Mouse (Mus musculus): ENCODE measurements around the gene Vstm5. TPM values are rescaled to one million over a fixed set of nuclear protein-coding genes. Genes with fewer than 3 reads are reported as not detected.
A peak's percentile ranks its signal among the peaks of the same experiment; 100 is the strongest.
"Not testable (repeated sequence)": the region's sequence is repeated elsewhere in the genome, so short reads cannot be mapped to it uniquely, and the experiment has no call there.

Gene Vstm5
- polyA plus RNA-seq, 2 experiments = 6.9 to 7.0 TPM

DNA sequence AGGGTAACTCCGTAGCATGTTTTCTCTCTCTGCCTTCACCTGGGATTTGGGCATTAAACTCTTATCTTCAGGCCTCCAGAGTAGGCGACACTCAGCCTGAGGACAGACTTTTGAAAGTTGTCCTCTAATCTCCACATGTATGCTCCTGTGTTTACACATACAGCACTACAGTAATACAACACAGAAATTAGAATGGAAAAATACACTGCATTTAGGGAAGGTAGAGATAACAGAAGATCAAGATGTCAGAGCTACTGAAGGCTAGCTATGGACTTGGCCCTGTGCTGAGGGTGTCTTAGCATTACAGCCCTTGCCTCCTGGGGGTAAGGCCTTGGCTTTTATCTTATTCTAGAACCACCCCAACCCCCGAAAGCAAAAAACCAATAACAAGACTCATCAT is 49.6 kb downstream of the Vstm5 start:
- Histone ChIP-seq H3K36me3 (ENCODE audit: control insufficient read depth, insufficient read depth, low read length) (0 out of 2 replicates have a peak, but pooled peaks cover 3% of the 10 kb centered on the region), H3K27me3 (ENCODE audit: control insufficient read depth, insufficient read depth, low read length) (no peaks in the 10 kb centered on the region), H3K4me3 (replicated peaks; ENCODE audit: low read length) (no peak overlapping the region), H3K4me2 (replicated peaks; ENCODE audit: low read depth, low read length, severe bottlenecking) (no peak overlapping the region), H3K27ac (replicated peaks; ENCODE audit: low read depth, low read length) (no peak overlapping the region), H3K4me1 (ENCODE audit: control insufficient read depth, insufficient read depth, low read length) (no peaks in the 10 kb centered on the region), H3K9me3 (ENCODE audit: control insufficient read depth, low read length) (no peaks in the 10 kb centered on the region), H3K9ac (ENCODE audit: low read depth, low read length, severe bottlenecking) (no peak overlapping the region)
- DNase-seq (ENCODE audit: low spot score) (no peak), ATAC-seq (ENCODE audit: low FRiP score, low read depth) (no peak)
- 91% methylated on average over 3 of the region's 3 CpGs for WGBS
- no peak for TF ChIP-seq POLR2A (IDR thresholded peaks at IDR 0.05; ENCODE audit: borderline replicate concordance, extremely low read depth, insufficient read depth, insufficient read length)

- H3K9me3 ChIP-seq (ENCODE audit: control insufficient read depth, low read length) = no peaks in the 10 kb centered on the region
- WGBS = 83% methylated on average over 6 of the region's 6 CpGs
- no peak overlapping the region for H3K4me2 ChIP-seq (replicated peaks; ENCODE audit: low read depth, low read length, severe bottlenecking)
- TF ChIP-seq POLR2A (IDR thresholded peaks at IDR 0.05; ENCODE audit: borderline replicate concordance, extremely low read depth, insufficient read depth, insufficient read length) = no peak
- H3K27me3 ChIP-seq (ENCODE audit: control insufficient read depth, insufficient read depth, low read length) = no peaks in the 10 kb centered on the region
- no peak overlapping the region for H3K4me3 ChIP-seq (replicated peaks; ENCODE audit: low read length)
- DNase-seq (ENCODE audit: low spot score) (no peak), ATAC-seq (ENCODE audit: low FRiP score, low read depth) (no peak)
- 0 out of 2 replicates have a peak, but pooled peaks cover 3% of the 10 kb centered on the region for H3K36me3 ChIP-seq (ENCODE audit: control insufficient read depth, insufficient read depth, low read length)
- no peak overlapping the region for H3K27ac ChIP-seq (replicated peaks; ENCODE audit: low read depth, low read length)
- no peaks in the 10 kb centered on the region for H3K4me1 ChIP-seq (ENCODE audit: control insufficient read depth, insufficient read depth, low read length)
- no peak overlapping the region for H3K9ac ChIP-seq (ENCODE audit: low read depth, low read length, severe bottlenecking)
Measured at GRCm38 (mm10) chr9:15289251-15289650, 50.4 kb downstream of the Vstm5 start.

DNA sequence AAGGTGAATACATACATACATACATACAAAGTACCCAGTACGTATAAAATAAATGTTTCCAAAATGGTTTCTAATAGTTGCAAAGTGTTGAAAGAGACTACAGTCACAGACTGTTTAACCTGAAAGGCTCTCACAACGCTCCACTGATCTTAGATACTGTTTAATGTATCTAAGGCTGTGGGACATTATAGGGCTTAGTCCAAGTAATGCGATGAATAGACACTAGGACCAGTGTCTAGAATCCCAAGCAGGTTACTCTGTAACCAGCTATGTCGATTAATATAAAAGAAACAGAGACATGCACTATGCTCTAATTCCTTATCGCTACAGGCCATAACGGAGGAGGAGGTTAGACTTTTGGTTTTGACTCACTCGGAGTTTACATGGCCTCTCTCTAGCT is 58.3 kb downstream of the Vstm5 start:
- no peaks in the 10 kb centered on the region for H3K27me3 ChIP-seq (ENCODE audit: control insufficient read depth, insufficient read depth, low read length)
- ATAC-seq (ENCODE audit: low FRiP score, low read depth) (no peak), DNase-seq (ENCODE audit: low spot score) (no peak)
- no peak overlapping the region for H3K4me2 ChIP-seq (replicated peaks; ENCODE audit: low read depth, low read length, severe bottlenecking)
- WGBS = 88% methylated on average over 7 of the region's 7 CpGs
- H3K36me3 ChIP-seq (ENCODE audit: control insufficient read depth, insufficient read depth, low read length) = peaks cover 8% of the 10 kb centered on the region
- H3K9ac ChIP-seq (ENCODE audit: low read depth, low read length, severe bottlenecking) = no peak overlapping the region
- peaks cover 6% of the 10 kb centered on the region; the same call in 1 of the 2 replicates for H3K4me1 ChIP-seq (ENCODE audit: control insufficient read depth, insufficient read depth, low read length)
- H3K4me3 ChIP-seq (replicated peaks; ENCODE audit: low read length) = no peak overlapping the region
- TF ChIP-seq POLR2A (IDR thresholded peaks at IDR 0.05; ENCODE audit: borderline replicate concordance, extremely low read depth, insufficient read depth, insufficient read length) = no peak
- H3K9me3 ChIP-seq (ENCODE audit: control insufficient read depth, low read length) = no peaks in the 10 kb centered on the region
- no peak overlapping the region for H3K27ac ChIP-seq (replicated peaks; ENCODE audit: low read depth, low read length)

DNA sequence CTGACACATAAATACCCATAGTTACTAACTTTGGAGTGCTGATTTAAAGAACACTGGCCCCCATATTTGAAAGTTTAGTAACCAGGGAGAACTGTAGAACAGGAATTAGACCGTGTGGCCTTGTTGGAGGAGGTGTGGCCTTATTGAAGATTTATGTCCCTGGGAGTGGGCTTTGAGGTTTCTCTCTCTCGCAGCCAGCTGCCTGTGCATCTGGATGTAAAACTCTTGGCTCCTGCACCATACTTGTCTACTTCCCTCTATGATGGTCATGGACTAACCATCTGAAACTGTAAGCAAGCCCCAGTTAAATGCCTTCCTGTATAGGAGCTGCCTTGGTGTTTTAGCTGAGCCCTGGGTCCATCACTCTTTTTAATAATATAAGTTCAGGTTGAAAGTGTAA is 59.6 kb downstream of the Vstm5 start:
- ATAC-seq (ENCODE audit: low FRiP score, low read depth) (no peak), DNase-seq (ENCODE audit: low spot score) (no peak)
- no peak overlapping the region for H3K27ac ChIP-seq (replicated peaks; ENCODE audit: low read depth, low read length)
- no peak overlapping the region for H3K9ac ChIP-seq (ENCODE audit: low read depth, low read length, severe bottlenecking)
- TF ChIP-seq POLR2A (IDR thresholded peaks at IDR 0.05; ENCODE audit: borderline replicate concordance, extremely low read depth, insufficient read depth, insufficient read length) = no peak
- H3K4me3 ChIP-seq (replicated peaks; ENCODE audit: low read length) = no peak overlapping the region
- H3K9me3 ChIP-seq (ENCODE audit: control insufficient read depth, low read length) = no peaks in the 10 kb centered on the region
- no peak overlapping the region for H3K4me2 ChIP-seq (replicated peaks; ENCODE audit: low read depth, low read length, severe bottlenecking)
- H3K27me3 ChIP-seq (ENCODE audit: control insufficient read depth, insufficient read depth, low read length) = no peaks in the 10 kb centered on the region
- H3K4me1 ChIP-seq (ENCODE audit: control insufficient read depth, insufficient read depth, low read length) = peaks cover 6% of the 10 kb centered on the region; the same call in 1 of the 2 replicates
- WGBS = 9% methylated on average over 2 of the region's 2 CpGs
- H3K36me3 ChIP-seq (ENCODE audit: control insufficient read depth, insufficient read depth, low read length) = peaks cover 8% of the 10 kb centered on the region

GRCm38 (mm10) chr9:15300056-15300455 is 61.2 kb downstream of the Vstm5 start:
- Histone ChIP-seq H3K36me3 (ENCODE audit: control insufficient read depth, insufficient read depth, low read length) (peaks cover 8% of the 10 kb centered on the region), H3K27me3 (ENCODE audit: control insufficient read depth, insufficient read depth, low read length) (no peaks in the 10 kb centered on the region), H3K27ac (replicated peaks; ENCODE audit: low read depth, low read length) (no peak overlapping the region), H3K9me3 (ENCODE audit: control insufficient read depth, low read length) (no peaks in the 10 kb centered on the region), H3K9ac (ENCODE audit: low read depth, low read length, severe bottlenecking) (no peak overlapping the region), H3K4me2 (replicated peaks; ENCODE audit: low read depth, low read length, severe bottlenecking) (no peak overlapping the region), H3K4me3 (replicated peaks; ENCODE audit: low read length) (no peak overlapping the region), H3K4me1 (ENCODE audit: control insufficient read depth, insufficient read depth, low read length) (peaks cover 6% of the 10 kb centered on the region; the same call in 1 of the 2 replicates)
- WGBS = 79% methylated on average over 5 of the region's 5 CpGs
- no peak for TF ChIP-seq POLR2A (IDR thresholded peaks at IDR 0.05; ENCODE audit: borderline replicate concordance, extremely low read depth, insufficient read depth, insufficient read length)
- DNase-seq (ENCODE audit: low spot score) (no peak), ATAC-seq (ENCODE audit: low FRiP score, low read depth) (no peak)

GRCm38 (mm10) chr9:15301399-15301798 is 62.6 kb downstream of the Vstm5 start:
- H3K9me3 ChIP-seq (ENCODE audit: control insufficient read depth, low read length) = no peaks in the 10 kb centered on the region
- no peak overlapping the region for H3K4me2 ChIP-seq (replicated peaks; ENCODE audit: low read depth, low read length, severe bottlenecking)
- H3K9ac ChIP-seq (ENCODE audit: low read depth, low read length, severe bottlenecking) = 0 out of 2 replicates have a peak overlapping the region, but pooled peaks have one; percentile 5
- no peak for TF ChIP-seq POLR2A (IDR thresholded peaks at IDR 0.05; ENCODE audit: borderline replicate concordance, extremely low read depth, insufficient read depth, insufficient read length)
- 31% methylated on average over 6 of the region's 6 CpGs for WGBS
- peaks cover 8% of the 10 kb centered on the region; the same call in 1 of the 2 replicates for H3K36me3 ChIP-seq (ENCODE audit: control insufficient read depth, insufficient read depth, low read length)
- H3K4me3 ChIP-seq (replicated peaks; ENCODE audit: low read length) = no peak overlapping the region
- DNase-seq (ENCODE audit: low spot score) (no peak), ATAC-seq (ENCODE audit: low FRiP score, low read depth) (no peak)
- peaks cover 6% of the 10 kb centered on the region; the same call in 1 of the 2 replicates for H3K4me1 ChIP-seq (ENCODE audit: control insufficient read depth, insufficient read depth, low read length)
- no peaks in the 10 kb centered on the region for H3K27me3 ChIP-seq (ENCODE audit: control insufficient read depth, insufficient read depth, low read length)
- no peak overlapping the region; the same call in 1 of the 2 replicates for H3K27ac ChIP-seq (replicated peaks; ENCODE audit: low read depth, low read length)

GRCm38 (mm10) chr9:15302006-15302405 is 63.2 kb downstream of the Vstm5 start:
- not testable (repeated sequence) for H3K4me3 ChIP-seq (replicated peaks; ENCODE audit: low read length); H3K4me2 ChIP-seq (replicated peaks; ENCODE audit: low read depth, low read length, severe bottlenecking); H3K4me1 ChIP-seq (ENCODE audit: control insufficient read depth, insufficient read depth, low read length); H3K27ac ChIP-seq (replicated peaks; ENCODE audit: low read depth, low read length); H3K27me3 ChIP-seq (ENCODE audit: control insufficient read depth, insufficient read depth, low read length); H3K9me3 ChIP-seq (ENCODE audit: control insufficient read depth, low read length); ATAC-seq (ENCODE audit: low FRiP score, low read depth); H3K36me3 ChIP-seq (ENCODE audit: control insufficient read depth, insufficient read depth, low read length); H3K9ac ChIP-seq (ENCODE audit: low read depth, low read length, severe bottlenecking); DNase-seq (ENCODE audit: low spot score)
- WGBS = 80% methylated on average over 6 of the region's 6 CpGs

All from limb, embryonic 14.5 days (tissue).